Mouse (Mus musculus): ENCODE results near the gene Mef2a. TPM values are rescaled to one million over a fixed set of nuclear protein-coding genes. Genes with fewer than 3 reads are reported as not detected.

Gene Mef2a
- polyA plus RNA-seq, 1 experiment from 2014 or later = 45.7 TPM

GRCm38 (mm10) chr7:67384942-67385872, 12.5 kb upstream of the Mef2a start:
- Histone ChIP-seq H3K27me3 (ENCODE audit: insufficient read depth, poor library complexity, severe bottlenecking) (no peaks in the 10 kb centered on the region), H3K27ac (no peak overlapping the region), H3K4me3 (no peak overlapping the region), H3K9me3 (no peaks in the 10 kb centered on the region), H3K36me3 (no peaks in the 10 kb centered on the region), H3K4me1 (no peaks in the 10 kb centered on the region; the same call in 1 of the 2 replicates)
- WGBS = 77% methylated on average over 6 of the region's 6 CpGs
- DNase-seq (ENCODE audit: low spot score) = no peak

- no peak for DNase-seq (ENCODE audit: low spot score)
- Histone ChIP-seq H3K36me3 (no peaks in the 10 kb centered on the region), H3K27ac (no peak overlapping the region), H3K27me3 (ENCODE audit: insufficient read depth, poor library complexity, severe bottlenecking) (no peaks in the 10 kb centered on the region), H3K9me3 (no peaks in the 10 kb centered on the region), H3K4me1 (peaks cover under 1% of the 10 kb centered on the region; the same call in 1 of the 2 replicates), H3K4me3 (no peak overlapping the region)
- 59% methylated on average over 6 of the region's 6 CpGs for WGBS
These were observed 7.8 kb upstream of the Mef2a start for GRCm38 (mm10) chr7:67380174-67381129.

GRCm38 (mm10) chr7:67376796-67377195, 4.1 kb upstream of the Mef2a start:
- Histone ChIP-seq H3K9me3 (no peaks in the 10 kb centered on the region), H3K4me3 (no peak overlapping the region), H3K4me1 (peaks cover 24% of the 10 kb centered on the region), H3K27me3 (ENCODE audit: insufficient read depth, poor library complexity, severe bottlenecking) (no peaks in the 10 kb centered on the region), H3K36me3 (no peaks in the 10 kb centered on the region), H3K27ac (no peak overlapping the region)
- no peak for DNase-seq (ENCODE audit: low spot score)
- 84% methylated on average over 6 of the region's 6 CpGs for WGBS

- Histone ChIP-seq H3K27ac (peak overlapping the region; percentile 100), H3K4me3 (peak overlapping the region; percentile 97; the same call in 1 of the 2 replicates), H3K9me3 (no peaks in the 10 kb centered on the region), H3K27me3 (ENCODE audit: insufficient read depth, poor library complexity, severe bottlenecking) (no peaks in the 10 kb centered on the region), H3K36me3 (no peaks in the 10 kb centered on the region), H3K4me1 (peaks cover 31% of the 10 kb centered on the region)
- WGBS = 22% methylated on average over 5 of the region's 5 CpGs
- DNase-seq (ENCODE audit: low spot score) = peak; percentile 83
These were observed 1.3 kb upstream of the Mef2a start for GRCm38 (mm10) chr7:67373975-67374374.

- 18% methylated on average over 6 of the region's 6 CpGs for WGBS
- peak overlapping the region; percentile 97 for H3K4me3 ChIP-seq
- no peaks in the 10 kb centered on the region for H3K27me3 ChIP-seq (ENCODE audit: insufficient read depth, poor library complexity, severe bottlenecking)
- H3K36me3 ChIP-seq = no peaks in the 10 kb centered on the region
- peaks cover 34% of the 10 kb centered on the region for H3K4me1 ChIP-seq
- DNase-seq (ENCODE audit: low spot score) = no peak
- peak overlapping the region; percentile 100 for H3K27ac ChIP-seq
- no peaks in the 10 kb centered on the region for H3K9me3 ChIP-seq
These were observed 914 bp upstream of the Mef2a start for GRCm38 (mm10) chr7:67373584-67373960.

GRCm38 (mm10) chr7:67371891-67372672, 576 bp downstream of the Mef2a start:
- no peaks in the 10 kb centered on the region for H3K27me3 ChIP-seq (ENCODE audit: insufficient read depth, poor library complexity, severe bottlenecking)
- WGBS = under 1% methylated on average over 61 of the region's 75 CpGs
- H3K4me1 ChIP-seq = peaks cover 36% of the 10 kb centered on the region
- H3K36me3 ChIP-seq = no peaks in the 10 kb centered on the region
- peak; percentile 80 for DNase-seq (ENCODE audit: low spot score)
- peak overlapping the region; percentile 97 for H3K4me3 ChIP-seq
- H3K9me3 ChIP-seq = no peaks in the 10 kb centered on the region
- peak overlapping the region; percentile 100 for H3K27ac ChIP-seq

- WGBS = 13% methylated on average over 10 of the region's 10 CpGs
- Histone ChIP-seq H3K9me3 (no peaks in the 10 kb centered on the region), H3K4me1 (peaks cover 36% of the 10 kb centered on the region), H3K4me3 (peak overlapping the region; percentile 97), H3K36me3 (no peaks in the 10 kb centered on the region), H3K27me3 (ENCODE audit: insufficient read depth, poor library complexity, severe bottlenecking) (no peaks in the 10 kb centered on the region), H3K27ac (peak overlapping the region; percentile 100)
- DNase-seq (ENCODE audit: low spot score) = no peak
These were observed 1.2 kb downstream of the Mef2a start for GRCm38 (mm10) chr7:67371351-67371890.

GRCm38 (mm10) chr7:67369645-67370044, 3.0 kb downstream of the Mef2a start:
- Histone ChIP-seq H3K4me3 (no peak overlapping the region), H3K27ac (no peak overlapping the region), H3K36me3 (no peaks in the 10 kb centered on the region), H3K27me3 (ENCODE audit: insufficient read depth, poor library complexity, severe bottlenecking) (no peaks in the 10 kb centered on the region), H3K9me3 (no peaks in the 10 kb centered on the region), H3K4me1 (peaks cover 29% of the 10 kb centered on the region)
- 74% methylated on average over 4 of the region's 4 CpGs for WGBS
- DNase-seq (ENCODE audit: low spot score) = no peak

- H3K36me3 ChIP-seq = no peaks in the 10 kb centered on the region
- H3K4me3 ChIP-seq = no peak overlapping the region
- no peak overlapping the region for H3K27ac ChIP-seq
- H3K9me3 ChIP-seq = no peaks in the 10 kb centered on the region
- no peak for DNase-seq (ENCODE audit: low spot score)
- H3K27me3 ChIP-seq (ENCODE audit: insufficient read depth, poor library complexity, severe bottlenecking) = no peaks in the 10 kb centered on the region
- 82% methylated on average over 2 of the region's 2 CpGs for WGBS
- peaks cover 17% of the 10 kb centered on the region for H3K4me1 ChIP-seq
These were observed 4.3 kb downstream of the Mef2a start for GRCm38 (mm10) chr7:67368394-67368793.

- H3K4me3 ChIP-seq = no peak overlapping the region
- H3K4me1 ChIP-seq = no peaks in the 10 kb centered on the region
- 89% methylated on average over 3 of the region's 3 CpGs for WGBS
- H3K9me3 ChIP-seq = no peaks in the 10 kb centered on the region
- H3K27ac ChIP-seq = no peak overlapping the region
- H3K36me3 ChIP-seq = peaks cover 11% of the 10 kb centered on the region
- DNase-seq (ENCODE audit: low spot score) = no peak
- no peaks in the 10 kb centered on the region for H3K27me3 ChIP-seq (ENCODE audit: insufficient read depth, poor library complexity, severe bottlenecking)
These were observed 12.1 kb downstream of the Mef2a start for GRCm38 (mm10) chr7:67360588-67360987.

GRCm38 (mm10) chr7:67359863-67360262, 12.8 kb downstream of the Mef2a start:
- Histone ChIP-seq H3K27ac (no peak overlapping the region), H3K4me3 (no peak overlapping the region), H3K9me3 (no peaks in the 10 kb centered on the region), H3K4me1 (no peaks in the 10 kb centered on the region), H3K27me3 (ENCODE audit: insufficient read depth, poor library complexity, severe bottlenecking) (no peaks in the 10 kb centered on the region), H3K36me3 (peaks cover 15% of the 10 kb centered on the region)
- no peak for DNase-seq (ENCODE audit: low spot score)

GRCm38 (mm10) chr7:67355870-67356269, 16.8 kb downstream of the Mef2a start:
- H3K4me1 ChIP-seq = peaks cover 7% of the 10 kb centered on the region; the same call in 1 of the 2 replicates
- H3K27me3 ChIP-seq (ENCODE audit: insufficient read depth, poor library complexity, severe bottlenecking) = no peaks in the 10 kb centered on the region
- no peak overlapping the region for H3K4me3 ChIP-seq
- WGBS = 94% methylated on average over 5 of the region's 5 CpGs
- peaks cover 15% of the 10 kb centered on the region for H3K36me3 ChIP-seq
- DNase-seq (ENCODE audit: low spot score) = no peak
- H3K27ac ChIP-seq = no peak overlapping the region
- no peaks in the 10 kb centered on the region for H3K9me3 ChIP-seq

Data from heart, embryonic 10.5 days (tissue).